Mouse (Mus musculus): ENCODE measurements around the gene Tpx2. TPM values are rescaled to one million over a fixed set of nuclear protein-coding genes. Genes with fewer than 3 reads are reported as not detected.

Gene Tpx2
- polyA plus RNA-seq, 1 experiment from 2014 or later, result 15.1 TPM

- H3K9ac ChIP-seq, result no peak overlapping the region
- H3K4me2 ChIP-seq, result no peak overlapping the region
- no peaks in the 10 kb centered on the region for H3K9me3 ChIP-seq
- peaks cover 27% of the 10 kb centered on the region for H3K27me3 ChIP-seq
- no peak overlapping the region for H3K27ac ChIP-seq (replicated peaks)
- peaks cover 14% of the 10 kb centered on the region; the same call in 1 of the 2 replicates for H3K4me1 ChIP-seq (replicated peaks)
- no peak overlapping the region for H3K4me3 ChIP-seq
- H3K36me3 ChIP-seq, result no peaks in the 10 kb centered on the region
- no peak for ATAC-seq (ENCODE audit: low read depth)
- WGBS, result 60% methylated on average over 14 of the region's 14 CpGs
These were observed 59.6 kb downstream of the Tpx2 start for GRCm38 (mm10) chr2:152907114-152907943.

- Histone ChIP-seq H3K4me1 (replicated peaks) (peaks cover 23% of the 10 kb centered on the region), H3K9me3 (no peaks in the 10 kb centered on the region), H3K4me2 (no peak overlapping the region), H3K27me3 (peaks cover 44% of the 10 kb centered on the region), H3K4me3 (no peak overlapping the region), H3K9ac (no peak overlapping the region), H3K36me3 (no peaks in the 10 kb centered on the region), H3K27ac (replicated peaks) (no peak overlapping the region)
- WGBS, result 78% methylated on average over 6 of the region's 6 CpGs
- ATAC-seq (ENCODE audit: low read depth), result no peak
These were observed 62.1 kb downstream of the Tpx2 start for GRCm38 (mm10) chr2:152909848-152910247.

GRCm38 (mm10) chr2:152911031-152911430 lies 63.3 kb downstream of the Tpx2 start, which contains the start of gene Mylk2:
Gene Mylk2 (plus strand): TSS chr2:152911352.
- no peaks in the 10 kb centered on the region for H3K36me3 ChIP-seq
- H3K27me3 ChIP-seq, result peaks cover 44% of the 10 kb centered on the region
- H3K4me2 ChIP-seq, result no peak within 1 kb of the TSS
- no peaks in the 10 kb centered on the region for H3K9me3 ChIP-seq
- H3K4me3 ChIP-seq, result no peak within 1 kb of the TSS
- peaks cover 23% of the 10 kb centered on the region for H3K4me1 ChIP-seq (replicated peaks)
- ATAC-seq (ENCODE audit: low read depth), result no peak
- no peak within 1 kb of the TSS for H3K9ac ChIP-seq
- no peak within 1 kb of the TSS for H3K27ac ChIP-seq (replicated peaks)
- WGBS, result 20% methylated on average over 12 of the region's 12 CpGs

GRCm38 (mm10) chr2:152911432-152911831 lies 63.7 kb downstream of the Tpx2 start:
- 36% methylated on average over 6 of the region's 6 CpGs for WGBS
- H3K27me3 ChIP-seq, result peaks cover 44% of the 10 kb centered on the region
- no peak for ATAC-seq (ENCODE audit: low read depth)

GRCm38 (mm10) chr2:152913471-152913870 lies 65.7 kb downstream of the Tpx2 start:
- no peak overlapping the region for H3K4me2 ChIP-seq
- no peaks in the 10 kb centered on the region for H3K36me3 ChIP-seq
- H3K9ac ChIP-seq, result no peak overlapping the region
- no peak overlapping the region for H3K27ac ChIP-seq (replicated peaks)
- peaks cover 53% of the 10 kb centered on the region for H3K27me3 ChIP-seq
- H3K9me3 ChIP-seq, result no peaks in the 10 kb centered on the region
- 44% methylated on average over 7 of the region's 7 CpGs for WGBS
- no peak overlapping the region for H3K4me3 ChIP-seq
- peaks cover 13% of the 10 kb centered on the region for H3K4me1 ChIP-seq (replicated peaks)
- no peak for ATAC-seq (ENCODE audit: low read depth)

More at GRCm38 (mm10) chr2:152911432-152911831, 63.7 kb downstream of the Tpx2 start:
- H3K36me3 ChIP-seq, result no peaks in the 10 kb centered on the region
- no peaks in the 10 kb centered on the region for H3K9me3 ChIP-seq
- H3K9ac ChIP-seq, result no peak overlapping the region
- no peak overlapping the region for H3K4me2 ChIP-seq
- no peak overlapping the region for H3K4me3 ChIP-seq
- peaks cover 22% of the 10 kb centered on the region for H3K4me1 ChIP-seq (replicated peaks)
- no peak overlapping the region for H3K27ac ChIP-seq (replicated peaks)

- peak; percentile 75 for ATAC-seq (ENCODE audit: low read depth)
- H3K27ac ChIP-seq (replicated peaks), result no peak overlapping the region
- H3K4me1 ChIP-seq (replicated peaks), result peaks cover 13% of the 10 kb centered on the region
- no peaks in the 10 kb centered on the region for H3K36me3 ChIP-seq
- peak overlapping the region; percentile 24 for H3K4me3 ChIP-seq
- peaks cover 53% of the 10 kb centered on the region for H3K27me3 ChIP-seq
- H3K4me2 ChIP-seq, result peak overlapping the region; percentile 49
- peak overlapping the region; percentile 57 for H3K9ac ChIP-seq
- H3K9me3 ChIP-seq, result no peaks in the 10 kb centered on the region
- 4% methylated on average over 18 of the region's 18 CpGs for WGBS
These were observed 66.8 kb downstream of the Tpx2 start for GRCm38 (mm10) chr2:152914310-152915120.

GRCm38 (mm10) chr2:152915453-152915852 lies 67.7 kb downstream of the Tpx2 start:
- 73% methylated on average over 4 of the region's 4 CpGs for WGBS
- Histone ChIP-seq H3K9ac (no peak overlapping the region), H3K4me1 (replicated peaks) (peaks cover 13% of the 10 kb centered on the region), H3K27ac (replicated peaks) (no peak overlapping the region), H3K27me3 (peaks cover 45% of the 10 kb centered on the region), H3K4me3 (no peak overlapping the region), H3K4me2 (no peak overlapping the region), H3K36me3 (no peaks in the 10 kb centered on the region), H3K9me3 (no peaks in the 10 kb centered on the region)
- no peak for ATAC-seq (ENCODE audit: low read depth)

GRCm38 (mm10) chr2:152916111-152916510 lies 68.3 kb downstream of the Tpx2 start:
- Histone ChIP-seq H3K4me1 (replicated peaks) (peaks cover 13% of the 10 kb centered on the region), H3K4me3 (no peak overlapping the region), H3K27ac (replicated peaks) (no peak overlapping the region), H3K36me3 (no peaks in the 10 kb centered on the region), H3K4me2 (no peak overlapping the region), H3K9me3 (no peaks in the 10 kb centered on the region), H3K27me3 (peaks cover 39% of the 10 kb centered on the region), H3K9ac (no peak overlapping the region)
- 60% methylated on average over 5 of the region's 5 CpGs for WGBS
- no peak for ATAC-seq (ENCODE audit: low read depth)

GRCm38 (mm10) chr2:152917671-152918070 lies 69.9 kb downstream of the Tpx2 start:
- 63% methylated on average over 9 of the region's 9 CpGs for WGBS
- H3K9me3 ChIP-seq, result no peaks in the 10 kb centered on the region

GRCm38 (mm10) chr2:152922376-152922775 lies 74.6 kb downstream of the Tpx2 start:
- no peak for ATAC-seq (ENCODE audit: low read depth)
- H3K4me1 ChIP-seq (replicated peaks), result peaks cover 15% of the 10 kb centered on the region

More at GRCm38 (mm10) chr2:152917671-152918070, 69.9 kb downstream of the Tpx2 start:
- no peak overlapping the region for H3K4me3 ChIP-seq
- H3K27me3 ChIP-seq, result peaks cover 23% of the 10 kb centered on the region
- H3K4me1 ChIP-seq (replicated peaks), result peaks cover 17% of the 10 kb centered on the region
- no peak overlapping the region for H3K4me2 ChIP-seq
- no peak overlapping the region for H3K9ac ChIP-seq
- ATAC-seq (ENCODE audit: low read depth), result no peak
- H3K27ac ChIP-seq (replicated peaks), result no peak overlapping the region
- H3K36me3 ChIP-seq, result no peaks in the 10 kb centered on the region

GRCm38 (mm10) chr2:152923621-152924020 lies 75.9 kb downstream of the Tpx2 start:
- no peaks in the 10 kb centered on the region for H3K27me3 ChIP-seq
- no peaks in the 10 kb centered on the region for H3K9me3 ChIP-seq
- H3K36me3 ChIP-seq, result no peaks in the 10 kb centered on the region
- no peak overlapping the region for H3K9ac ChIP-seq
- no peak overlapping the region for H3K4me3 ChIP-seq
- 82% methylated on average over 3 of the region's 3 CpGs for WGBS
- no peak overlapping the region for H3K4me2 ChIP-seq
- no peak overlapping the region for H3K27ac ChIP-seq (replicated peaks)
- no peak for ATAC-seq (ENCODE audit: low read depth)
- H3K4me1 ChIP-seq (replicated peaks), result peaks cover 11% of the 10 kb centered on the region

More at GRCm38 (mm10) chr2:152922376-152922775, 74.6 kb downstream of the Tpx2 start:
- H3K36me3 ChIP-seq, result no peaks in the 10 kb centered on the region
- WGBS, result 30% methylated on average over 7 of the region's 7 CpGs
- H3K9ac ChIP-seq, result no peak overlapping the region
- no peaks in the 10 kb centered on the region for H3K9me3 ChIP-seq
- no peak overlapping the region for H3K4me2 ChIP-seq
- no peak overlapping the region for H3K4me3 ChIP-seq
- H3K27me3 ChIP-seq, result peaks cover 4% of the 10 kb centered on the region; the same call in 1 of the 2 replicates
- H3K27ac ChIP-seq (replicated peaks), result no peak overlapping the region

GRCm38 (mm10) chr2:152924128-152924527 lies 76.4 kb downstream of the Tpx2 start:
- 62% methylated on average over 8 of the region's 8 CpGs for WGBS
- Histone ChIP-seq H3K27me3 (no peaks in the 10 kb centered on the region), H3K36me3 (no peaks in the 10 kb centered on the region), H3K4me2 (no peak overlapping the region), H3K4me3 (no peak overlapping the region), H3K27ac (replicated peaks) (no peak overlapping the region), H3K9me3 (no peaks in the 10 kb centered on the region), H3K9ac (no peak overlapping the region), H3K4me1 (replicated peaks) (peaks cover 11% of the 10 kb centered on the region)
- ATAC-seq (ENCODE audit: low read depth), result no peak

Data from neural tube, embryonic 13.5 days (tissue).